Mouse (Mus musculus): ENCODE results near the gene Cdh12. TPM values are rescaled to one million over a fixed set of nuclear protein-coding genes. Genes with fewer than 3 reads are reported as not detected.
"Not testable (repeated sequence)": the region's sequence is repeated elsewhere in the genome, so short reads cannot be mapped to it uniquely, and the experiment has no call there.

The Cdh12 gene
- total RNA-seq, 2 experiments from 2014 or later = 45.6 to 49.0 TPM

GRCm38 (mm10) chr15:21130660-21131059, 681.6 kb downstream of the Cdh12 start:
- no peak for DNase-seq (ENCODE audit: extremely low spot score in 1 of 2, low spot score in 2 of 2)
- intact Hi-C loops (cut with DNase I) = no loop called here
- no peak for TF ChIP-seq CTCF (IDR thresholded peaks at IDR 0.05)

DNA sequence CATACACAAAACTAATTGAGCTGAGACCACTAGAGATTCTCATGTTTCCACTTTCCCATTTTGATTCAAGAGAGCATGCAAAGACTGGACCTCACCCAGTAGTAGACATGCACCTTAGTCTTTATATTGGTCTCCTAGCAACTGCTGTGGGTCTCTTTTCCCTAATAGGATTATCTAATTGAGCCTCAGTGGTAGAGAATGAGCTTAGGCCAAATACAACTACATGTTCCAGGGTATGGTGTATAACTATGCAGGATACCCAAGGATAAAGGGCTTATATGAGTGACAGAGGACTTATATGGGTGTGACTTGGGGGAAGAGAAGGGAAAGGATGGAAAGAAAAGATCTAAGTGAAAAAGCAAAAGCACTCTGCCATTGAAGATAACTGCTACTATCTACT, 683.9 kb downstream of the Cdh12 start:
- DNase-seq (ENCODE audit: extremely low spot score in 1 of 2, low spot score in 2 of 2) = no peak
- no peak for TF ChIP-seq CTCF (IDR thresholded peaks at IDR 0.05)
- Histone ChIP-seq H3K27ac (no peak overlapping the region), H3K4me3 (no peak overlapping the region)
- intact Hi-C loops (cut with DNase I) = no loop called here

More at GRCm38 (mm10) chr15:21130660-21131059, 681.6 kb downstream of the Cdh12 start:
- no peak overlapping the region for H3K4me3 ChIP-seq
- no peak overlapping the region for H3K27ac ChIP-seq

GRCm38 (mm10) chr15:21146896-21147295, 697.8 kb downstream of the Cdh12 start:
- no peak for TF ChIP-seq CTCF (IDR thresholded peaks at IDR 0.05)
- H3K27ac ChIP-seq = no peak overlapping the region
- no peak for DNase-seq (ENCODE audit: extremely low spot score in 1 of 2, low spot score in 2 of 2)
- H3K4me3 ChIP-seq = no peak overlapping the region
- intact Hi-C loops (cut with DNase I) = no loop called here

- DNase-seq (ENCODE audit: extremely low spot score in 1 of 2, low spot score in 2 of 2) = no peak
- H3K4me3 ChIP-seq = no peak overlapping the region
- TF ChIP-seq CTCF (IDR thresholded peaks at IDR 0.05) = no peak
- intact Hi-C loops (cut with DNase I) = no loop called here
- H3K27ac ChIP-seq = no peak overlapping the region
Measured at GRCm38 (mm10) chr15:21153602-21154001, 704.5 kb downstream of the Cdh12 start.

- no peak for DNase-seq (ENCODE audit: extremely low spot score in 1 of 2, low spot score in 2 of 2)
- Histone ChIP-seq H3K4me3 (no peak overlapping the region), H3K27ac (no peak overlapping the region)
- intact Hi-C loops (cut with DNase I) = no loop called here
- no peak for TF ChIP-seq CTCF (IDR thresholded peaks at IDR 0.05)
Measured at GRCm38 (mm10) chr15:21179727-21180126, 730.7 kb downstream of the Cdh12 start.

DNA sequence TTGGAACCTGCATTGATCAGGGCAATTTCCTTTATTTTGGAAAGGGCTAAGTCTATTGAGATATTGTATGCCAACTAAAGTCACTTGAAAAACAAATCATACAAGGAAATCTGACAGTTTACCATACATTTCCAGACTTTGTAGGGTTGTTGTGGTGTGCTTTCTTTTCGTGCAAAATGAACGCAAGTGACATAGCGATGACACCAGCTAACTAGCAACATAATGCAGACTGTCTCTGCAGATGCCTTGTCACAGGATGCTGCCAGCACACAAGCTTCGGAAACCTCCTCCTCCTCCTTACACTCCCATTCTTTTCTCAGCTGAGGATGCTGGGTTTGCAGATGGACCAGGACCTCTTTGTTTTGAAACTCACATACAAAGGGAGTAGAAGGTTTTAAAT, 731.1 kb downstream of the Cdh12 start:
- TF ChIP-seq CTCF (IDR thresholded peaks at IDR 0.05) = no peak
- H3K27ac ChIP-seq = no peak overlapping the region
- H3K4me3 ChIP-seq = no peak overlapping the region
- intact Hi-C loops (cut with DNase I) = no loop called here
- no peak for DNase-seq (ENCODE audit: extremely low spot score in 1 of 2, low spot score in 2 of 2)

DNA sequence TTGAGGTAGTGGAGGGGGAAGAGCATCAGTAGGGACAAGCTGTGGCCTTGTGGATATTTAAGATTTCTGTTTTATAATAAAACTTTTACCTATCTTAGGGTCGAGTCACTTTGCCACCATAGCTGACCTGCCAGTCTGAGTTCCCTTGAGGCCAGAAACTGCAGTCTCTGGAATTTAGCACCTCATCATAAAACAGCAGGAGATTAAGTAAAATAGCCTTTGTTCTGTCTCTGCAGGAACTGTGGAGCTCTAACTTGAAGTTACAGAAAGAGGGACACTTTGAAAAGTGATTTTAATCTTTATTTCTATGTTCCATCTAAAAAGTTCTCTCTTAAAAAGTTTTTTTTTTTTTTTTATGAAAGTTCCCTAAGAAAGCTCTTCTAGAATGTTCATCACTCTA, 736.7 kb downstream of the Cdh12 start:
- DNase-seq (ENCODE audit: extremely low spot score in 1 of 2, low spot score in 2 of 2) = no peak
- intact Hi-C loops (cut with DNase I) = no loop called here
- H3K27ac ChIP-seq = no peak overlapping the region
- H3K4me3 ChIP-seq = no peak overlapping the region
- no peak for TF ChIP-seq CTCF (IDR thresholded peaks at IDR 0.05)

GRCm38 (mm10) chr15:21210089-21210488, 761.0 kb downstream of the Cdh12 start:
- intact Hi-C loops (cut with DNase I); DNase-seq (ENCODE audit: extremely low spot score in 1 of 2, low spot score in 2 of 2); H3K27ac ChIP-seq; H3K4me3 ChIP-seq: not testable (repeated sequence)

DNA sequence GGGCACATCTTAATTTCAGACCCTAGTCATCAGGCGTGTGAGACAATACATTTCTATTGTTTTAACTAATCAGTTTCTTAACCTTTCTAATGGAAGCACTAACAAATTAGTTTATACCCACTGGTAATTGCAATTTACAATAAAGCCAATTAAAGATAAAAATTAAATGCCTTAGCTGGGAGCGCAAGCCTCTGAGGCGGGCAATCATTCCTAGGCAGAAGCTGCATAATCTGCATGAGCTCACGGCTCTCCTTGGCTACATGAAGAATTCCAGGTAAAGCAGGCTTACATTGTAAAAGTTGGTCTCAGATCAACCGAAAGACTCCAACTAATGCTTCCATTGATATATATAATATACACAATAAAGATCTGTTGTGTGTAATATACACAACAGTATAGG, 773.9 kb downstream of the Cdh12 start:
- intact Hi-C loops (cut with DNase I) = no loop called here
- H3K27ac ChIP-seq = no peak overlapping the region
- no peak for DNase-seq (ENCODE audit: extremely low spot score in 1 of 2, low spot score in 2 of 2)
- H3K4me3 ChIP-seq = no peak overlapping the region
- no peak for TF ChIP-seq CTCF (IDR thresholded peaks at IDR 0.05)

GRCm38 (mm10) chr15:21261318-21261717, 812.3 kb downstream of the Cdh12 start:
- Histone ChIP-seq H3K4me3 (no peak overlapping the region), H3K27ac (no peak overlapping the region)
- intact Hi-C loops (cut with DNase I) = no loop called here
- no peak for TF ChIP-seq CTCF (IDR thresholded peaks at IDR 0.05)
- DNase-seq (ENCODE audit: extremely low spot score in 1 of 2, low spot score in 2 of 2) = no peak

GRCm38 (mm10) chr15:21269856-21270255, 820.8 kb downstream of the Cdh12 start:
- TF ChIP-seq CTCF (IDR thresholded peaks at IDR 0.05) = no peak
- no peak for DNase-seq (ENCODE audit: extremely low spot score in 1 of 2, low spot score in 2 of 2)
- intact Hi-C loops (cut with DNase I) = no loop called here
- Histone ChIP-seq H3K27ac (no peak overlapping the region), H3K4me3 (no peak overlapping the region)

- H3K27ac ChIP-seq = no peak overlapping the region
- H3K4me3 ChIP-seq = no peak overlapping the region
- intact Hi-C loops (cut with DNase I) = no loop called here
- no peak for DNase-seq (ENCODE audit: extremely low spot score in 1 of 2, low spot score in 2 of 2)
- no peak for TF ChIP-seq CTCF (IDR thresholded peaks at IDR 0.05)
Measured at GRCm38 (mm10) chr15:21297051-21297450, 848.0 kb downstream of the Cdh12 start.

DNA sequence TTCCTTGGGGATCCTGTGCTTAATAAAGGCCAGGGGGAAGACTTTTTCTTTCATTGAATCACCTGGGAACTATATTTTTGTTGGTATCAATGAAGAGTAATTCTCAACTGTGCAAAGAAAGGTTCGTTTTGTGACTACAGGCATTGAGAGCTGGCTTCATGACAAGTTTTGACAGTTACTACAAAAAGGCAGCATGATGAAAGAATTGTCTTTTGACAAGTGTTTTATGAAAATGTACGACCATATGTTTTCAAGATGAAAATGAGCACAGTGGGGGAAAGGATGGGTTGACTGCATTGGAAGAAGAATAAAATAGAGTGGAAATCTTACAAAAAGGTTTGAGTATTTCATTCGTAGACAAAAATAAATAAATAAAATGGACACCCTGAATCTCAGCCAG, 866.4 kb downstream of the Cdh12 start:
- no peak overlapping the region for H3K4me3 ChIP-seq
- intact Hi-C loops (cut with DNase I) = no loop called here
- DNase-seq (ENCODE audit: extremely low spot score in 1 of 2, low spot score in 2 of 2) = no peak
- TF ChIP-seq CTCF (IDR thresholded peaks at IDR 0.05) = no peak
- no peak overlapping the region for H3K27ac ChIP-seq

DNA sequence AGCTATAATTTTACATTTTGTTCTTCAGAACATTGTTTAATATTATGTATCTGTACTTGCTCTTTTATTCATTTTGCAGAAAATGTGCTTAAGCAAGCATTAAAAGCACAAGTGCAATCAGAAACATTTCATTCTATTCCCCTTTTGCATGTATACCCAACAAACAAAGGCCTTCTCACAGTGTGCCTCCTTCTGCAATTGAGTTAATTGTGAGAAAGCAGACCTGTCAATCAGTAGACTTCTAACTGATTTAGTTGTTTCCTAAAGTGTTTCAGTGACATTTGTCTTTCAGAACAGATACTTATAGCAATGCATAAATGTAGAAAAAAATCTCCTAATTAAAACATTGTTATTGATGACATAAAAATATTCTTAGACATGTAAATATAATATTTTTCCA, 894.8 kb downstream of the Cdh12 start:
- TF ChIP-seq CTCF (IDR thresholded peaks at IDR 0.05) = no peak
- intact Hi-C loops (cut with DNase I) = no loop called here
- no peak overlapping the region for H3K27ac ChIP-seq
- DNase-seq (ENCODE audit: extremely low spot score in 1 of 2, low spot score in 2 of 2) = no peak
- no peak overlapping the region for H3K4me3 ChIP-seq

Measured in left cerebral cortex, adult 2 months (tissue).